Mouse (Mus musculus): ENCODE results near the gene Dio3. TPM values are rescaled to one million over a fixed set of nuclear protein-coding genes. Genes with fewer than 3 reads are reported as not detected.

The Dio3 gene
- 1.9 and 2.4 TPM in 2 replicates for polyA plus RNA-seq (2016; fragmentation: Nextera tagmentation; extraction: Ambion mirVana)

- peak; percentile 14; the same call in 1 of the 2 replicates for ATAC-seq (ENCODE audit: low FRiP score)
- under 1% methylated on average over 26 of the region's 34 CpGs for WGBS
- H3K4me1 ChIP-seq: peaks cover 30% of the 10 kb centered on the region
- H3K9me3 ChIP-seq: no peaks in the 10 kb centered on the region
- peak within 1 kb of the TSS; percentile 48 for H3K9ac ChIP-seq
- H3K4me2 ChIP-seq: peak within 1 kb of the TSS; percentile 65
- H3K27ac ChIP-seq: no peak within 1 kb of the TSS
- peak within 1 kb of the TSS; percentile 45 for H3K4me3 ChIP-seq (replicated peaks)
- H3K27me3 ChIP-seq: peaks cover 99% of the 10 kb centered on the region
- no peaks in the 10 kb centered on the region for H3K36me3 ChIP-seq (replicated peaks)
These were observed at the start of gene Dio3 for GRCm38 (mm10) chr12:110278853-110279252. Dio3 (plus strand) TSS chr12:110279068.

- no peaks in the 10 kb centered on the region for H3K9me3 ChIP-seq
- H3K27me3 ChIP-seq: 0 out of 2 replicates have a peak, but pooled peaks cover 3% of the 10 kb centered on the region
- H3K4me2 ChIP-seq: no peak overlapping the region
- no peak overlapping the region for H3K27ac ChIP-seq
- WGBS: 80% methylated on average over 7 of the region's 7 CpGs
- H3K4me1 ChIP-seq: peaks cover 2% of the 10 kb centered on the region; the same call in 1 of the 2 replicates
- ATAC-seq (ENCODE audit: low FRiP score): no peak
- no peak overlapping the region for H3K9ac ChIP-seq
- no peaks in the 10 kb centered on the region for H3K36me3 ChIP-seq (replicated peaks)
- no peak overlapping the region for H3K4me3 ChIP-seq (replicated peaks)
These were observed 48.6 kb upstream of the Dio3 start for GRCm38 (mm10) chr12:110230296-110230695.

- Histone ChIP-seq H3K27me3 (0 out of 2 replicates have a peak, but pooled peaks cover 3% of the 10 kb centered on the region), H3K4me2 (no peak overlapping the region), H3K9ac (no peak overlapping the region), H3K4me1 (peaks cover 2% of the 10 kb centered on the region; the same call in 1 of the 2 replicates), H3K36me3 (replicated peaks) (no peaks in the 10 kb centered on the region), H3K4me3 (replicated peaks) (no peak overlapping the region), H3K9me3 (no peaks in the 10 kb centered on the region), H3K27ac (no peak overlapping the region)
- 83% methylated on average over 8 of the region's 8 CpGs for WGBS
- no peak for ATAC-seq (ENCODE audit: low FRiP score)
These were observed 48.1 kb upstream of the Dio3 start for GRCm38 (mm10) chr12:110230767-110231166.

GRCm38 (mm10) chr12:110231709-110232600, 46.9 kb upstream of the Dio3 start:
- no peak overlapping the region for H3K9ac ChIP-seq
- WGBS: 37% methylated on average over 13 of the region's 13 CpGs
- ATAC-seq (ENCODE audit: low FRiP score): no peak

GRCm38 (mm10) chr12:110235908-110236307, 43.0 kb upstream of the Dio3 start:
- WGBS: 92% methylated on average over 4 of the region's 4 CpGs
- H3K4me3 ChIP-seq (replicated peaks): no peak overlapping the region

More at GRCm38 (mm10) chr12:110231709-110232600, 46.9 kb upstream of the Dio3 start:
- Histone ChIP-seq H3K9me3 (no peaks in the 10 kb centered on the region), H3K4me3 (replicated peaks) (no peak overlapping the region), H3K27ac (no peak overlapping the region), H3K4me1 (peaks cover 2% of the 10 kb centered on the region; the same call in 1 of the 2 replicates), H3K36me3 (replicated peaks) (no peaks in the 10 kb centered on the region), H3K4me2 (no peak overlapping the region), H3K27me3 (0 out of 2 replicates have a peak, but pooled peaks cover 3% of the 10 kb centered on the region)

GRCm38 (mm10) chr12:110237046-110237445, 41.8 kb upstream of the Dio3 start:
- Histone ChIP-seq H3K4me3 (replicated peaks) (no peak overlapping the region), H3K27ac (no peak overlapping the region), H3K4me1 (no peaks in the 10 kb centered on the region), H3K27me3 (no peaks in the 10 kb centered on the region), H3K9me3 (no peaks in the 10 kb centered on the region), H3K9ac (no peak overlapping the region), H3K4me2 (no peak overlapping the region), H3K36me3 (replicated peaks) (no peaks in the 10 kb centered on the region)
- 81% methylated on average over 7 of the region's 7 CpGs for WGBS
- no peak for ATAC-seq (ENCODE audit: low FRiP score)

More at GRCm38 (mm10) chr12:110235908-110236307, 43.0 kb upstream of the Dio3 start:
- Histone ChIP-seq H3K27me3 (no peaks in the 10 kb centered on the region), H3K9me3 (no peaks in the 10 kb centered on the region), H3K36me3 (replicated peaks) (no peaks in the 10 kb centered on the region), H3K4me2 (no peak overlapping the region), H3K4me1 (peaks cover 2% of the 10 kb centered on the region; the same call in 1 of the 2 replicates), H3K27ac (no peak overlapping the region), H3K9ac (no peak overlapping the region)
- ATAC-seq (ENCODE audit: low FRiP score): no peak

- ATAC-seq (ENCODE audit: low FRiP score): no peak
- 83% methylated on average over 5 of the region's 5 CpGs for WGBS
- no peak overlapping the region for H3K4me3 ChIP-seq (replicated peaks)
These were observed 39.5 kb upstream of the Dio3 start for GRCm38 (mm10) chr12:110239358-110239757.

GRCm38 (mm10) chr12:110244581-110244980, 34.3 kb upstream of the Dio3 start:
- Histone ChIP-seq H3K36me3 (replicated peaks) (no peaks in the 10 kb centered on the region), H3K4me1 (no peaks in the 10 kb centered on the region), H3K9ac (no peak overlapping the region), H3K27ac (no peak overlapping the region), H3K4me3 (replicated peaks) (no peak overlapping the region), H3K4me2 (no peak overlapping the region), H3K9me3 (no peaks in the 10 kb centered on the region), H3K27me3 (no peaks in the 10 kb centered on the region)
- ATAC-seq (ENCODE audit: low FRiP score): no peak
- WGBS: 90% methylated on average over 6 of the region's 6 CpGs

More at GRCm38 (mm10) chr12:110239358-110239757, 39.5 kb upstream of the Dio3 start:
- no peak overlapping the region for H3K9ac ChIP-seq
- no peaks in the 10 kb centered on the region for H3K4me1 ChIP-seq
- no peaks in the 10 kb centered on the region for H3K9me3 ChIP-seq
- H3K27me3 ChIP-seq: no peaks in the 10 kb centered on the region
- no peak overlapping the region for H3K27ac ChIP-seq
- no peak overlapping the region for H3K4me2 ChIP-seq
- no peaks in the 10 kb centered on the region for H3K36me3 ChIP-seq (replicated peaks)

- no peaks in the 10 kb centered on the region for H3K4me1 ChIP-seq
- H3K9ac ChIP-seq: no peak overlapping the region
- no peaks in the 10 kb centered on the region for H3K27me3 ChIP-seq
- no peak overlapping the region for H3K4me3 ChIP-seq (replicated peaks)
- no peak for ATAC-seq (ENCODE audit: low FRiP score)
- H3K36me3 ChIP-seq (replicated peaks): no peaks in the 10 kb centered on the region
- H3K4me2 ChIP-seq: no peak overlapping the region
- whole genome bisulfite sequencing: 88% methylated on average over 4 of the region's 4 CpGs
- H3K27ac ChIP-seq: no peak overlapping the region
- no peaks in the 10 kb centered on the region for H3K9me3 ChIP-seq
These were observed 33.4 kb upstream of the Dio3 start for GRCm38 (mm10) chr12:110245461-110245860.

GRCm38 (mm10) chr12:110252163-110252575, 26.7 kb upstream of the Dio3 start:
- H3K4me3 ChIP-seq (replicated peaks): no peak overlapping the region
- no peaks in the 10 kb centered on the region for H3K9me3 ChIP-seq
- 29% methylated on average over 10 of the region's 10 CpGs for WGBS
- H3K4me2 ChIP-seq: no peak overlapping the region
- no peaks in the 10 kb centered on the region for H3K36me3 ChIP-seq (replicated peaks)
- ATAC-seq (ENCODE audit: low FRiP score): no peak
- no peak overlapping the region for H3K9ac ChIP-seq
- H3K27me3 ChIP-seq: peaks cover 21% of the 10 kb centered on the region; the same call in 1 of the 2 replicates
- H3K27ac ChIP-seq: no peak overlapping the region
- H3K4me1 ChIP-seq: 0 out of 2 replicates have a peak, but pooled peaks cover 7% of the 10 kb centered on the region

GRCm38 (mm10) chr12:110255731-110256130, 23.1 kb upstream of the Dio3 start:
- Histone ChIP-seq H3K4me2 (no peak overlapping the region), H3K4me3 (replicated peaks) (no peak overlapping the region), H3K27ac (no peak overlapping the region), H3K4me1 (0 out of 2 replicates have a peak, but pooled peaks cover 7% of the 10 kb centered on the region), H3K9me3 (no peaks in the 10 kb centered on the region), H3K36me3 (replicated peaks) (no peaks in the 10 kb centered on the region), H3K27me3 (peaks cover 41% of the 10 kb centered on the region; the same call in 1 of the 2 replicates), H3K9ac (no peak overlapping the region)
- 60% methylated on average over 10 of the region's 10 CpGs for WGBS
- ATAC-seq (ENCODE audit: low FRiP score): no peak

GRCm38 (mm10) chr12:110256478-110257220, 22.2 kb upstream of the Dio3 start:
- H3K4me2 ChIP-seq: no peak overlapping the region
- H3K4me3 ChIP-seq (replicated peaks): no peak overlapping the region
- 0 out of 2 replicates have a peak, but pooled peaks cover 7% of the 10 kb centered on the region for H3K4me1 ChIP-seq

More at GRCm38 (mm10) chr12:110256478-110257220, 22.2 kb upstream of the Dio3 start:
- no peak for ATAC-seq (ENCODE audit: low FRiP score)
- H3K9me3 ChIP-seq: no peaks in the 10 kb centered on the region
- H3K27ac ChIP-seq: no peak overlapping the region
- 40% methylated on average over 14 of the region's 14 CpGs for WGBS
- H3K9ac ChIP-seq: no peak overlapping the region
- H3K36me3 ChIP-seq (replicated peaks): no peaks in the 10 kb centered on the region
- peaks cover 45% of the 10 kb centered on the region; the same call in 1 of the 2 replicates for H3K27me3 ChIP-seq
